Mouse (Mus musculus) heart, embryonic 14.5 days (tissue): ENCODE data around the gene Hivep3. TPM values are rescaled to one million over a fixed set of nuclear protein-coding genes. Genes with fewer than 3 reads are reported as not detected.

Experiments used
- ATAC-seq: fragments of 200-750 bp; cut with Nextera tagmentation; 2 replicates; pipeline ENCODE4 v1.8.0; 2017; ENCODE audit warnings: low read depth, moderate TSS enrichment; ENCODE audit not compliant: insufficient number of reproducible peaks, insufficient read depth, low FRiP score
- H3K27ac ChIP-seq, 2 experiments: fragments of 200-500 bp in 1 of 2; fragments of 300-500 bp in 1 of 2; sonication (generic) in 1 of 2; replicated peaks in 1 of 2; 2 replicates each; pipeline ENCODE4 v1.5.1; 2012 to 2014; ENCODE audit warnings: low read depth in 2 of 2, low read length in 2 of 2, control low read depth in 1 of 2, mild to moderate bottlenecking in 1 of 2, mixed read lengths in 1 of 2; ENCODE audit not compliant: control insufficient read depth in 1 of 2, insufficient read depth in 1 of 2
- H3K27me3 ChIP-seq: fragments of 300-500 bp; sonication (generic); 2 replicates; pipeline ENCODE4 v1.6.1; 2014; ENCODE audit warnings: mild to moderate bottlenecking, low read length, control low read depth; ENCODE audit not compliant: control insufficient read depth, insufficient read depth
- H3K36me3 ChIP-seq: fragments of 300-500 bp; sonication (generic); 2 replicates; pipeline ENCODE4 v1.6.1; 2014; ENCODE audit warnings: mild to moderate bottlenecking, control low read depth, low read length, mixed read lengths; ENCODE audit not compliant: control insufficient read depth, insufficient read depth
- H3K4me1 ChIP-seq, 2 experiments: fragments of 200-500 bp in 1 of 2; fragments of 300-500 bp in 1 of 2; sonication (generic) in 1 of 2; 2 replicates each; pipeline ENCODE4 v1.6.1; 2012 to 2014; ENCODE audit warnings: low read length in 2 of 2, control low read depth in 1 of 2, mixed read lengths in 1 of 2; ENCODE audit not compliant: control insufficient read depth in 2 of 2, insufficient read depth in 2 of 2
- H3K4me2 ChIP-seq: fragments of 300-500 bp; sonication (generic); 2 replicates; pipeline ENCODE4 v1.6.1; 2014; ENCODE audit warnings: mild to moderate bottlenecking, low read length
- H3K4me3 ChIP-seq, 2 experiments: fragments of 200-500 bp in 1 of 2; fragments of 300-500 bp in 1 of 2; sonication (generic) in 1 of 2; 2 replicates each; pipeline ENCODE4 v1.5.1; 2012 to 2014; ENCODE audit warnings: low read length in 2 of 2, mild to moderate bottlenecking in 2 of 2, control low read depth in 1 of 2, low read depth in 1 of 2, moderate library complexity in 1 of 2; ENCODE audit not compliant: control insufficient read depth in 1 of 2, insufficient read depth in 1 of 2
- H3K9ac ChIP-seq: fragments of 300-500 bp; sonication (generic); 2 replicates; pipeline ENCODE4 v1.6.1; 2014; ENCODE audit warnings: mild to moderate bottlenecking, low read length
- H3K9me3 ChIP-seq: fragments of 300-500 bp; sonication (generic); 2 replicates; pipeline ENCODE4 v1.6.1; 2016; ENCODE audit warnings: low read length, control low read depth; ENCODE audit not compliant: control insufficient read depth
- WGBS: fragments of 180-500 bp; shearing (Covaris S2); extraction: QIAGEN DNeasy Blood & Tissue Kit; methylation state at CpG from one replicate; pipeline ENCODE4 v1.1.7; 2014; 5-methylcytosine and 5-hydroxymethylcytosine counted together
- polyA plus RNA-seq: library from polyadenylated mRNA; unstranded; fragments of >200 nt; fragmentation: Nextera tagmentation; extraction: Ambion mirVana; gene quantifications from 2 replicates; pipeline ENCODE4 v1.2.1, GENCODE M21; 2014

The Hivep3 gene
- polyA plus RNA-seq, 1 experiment from 2014 or later = 6.8 TPM

DNA sequence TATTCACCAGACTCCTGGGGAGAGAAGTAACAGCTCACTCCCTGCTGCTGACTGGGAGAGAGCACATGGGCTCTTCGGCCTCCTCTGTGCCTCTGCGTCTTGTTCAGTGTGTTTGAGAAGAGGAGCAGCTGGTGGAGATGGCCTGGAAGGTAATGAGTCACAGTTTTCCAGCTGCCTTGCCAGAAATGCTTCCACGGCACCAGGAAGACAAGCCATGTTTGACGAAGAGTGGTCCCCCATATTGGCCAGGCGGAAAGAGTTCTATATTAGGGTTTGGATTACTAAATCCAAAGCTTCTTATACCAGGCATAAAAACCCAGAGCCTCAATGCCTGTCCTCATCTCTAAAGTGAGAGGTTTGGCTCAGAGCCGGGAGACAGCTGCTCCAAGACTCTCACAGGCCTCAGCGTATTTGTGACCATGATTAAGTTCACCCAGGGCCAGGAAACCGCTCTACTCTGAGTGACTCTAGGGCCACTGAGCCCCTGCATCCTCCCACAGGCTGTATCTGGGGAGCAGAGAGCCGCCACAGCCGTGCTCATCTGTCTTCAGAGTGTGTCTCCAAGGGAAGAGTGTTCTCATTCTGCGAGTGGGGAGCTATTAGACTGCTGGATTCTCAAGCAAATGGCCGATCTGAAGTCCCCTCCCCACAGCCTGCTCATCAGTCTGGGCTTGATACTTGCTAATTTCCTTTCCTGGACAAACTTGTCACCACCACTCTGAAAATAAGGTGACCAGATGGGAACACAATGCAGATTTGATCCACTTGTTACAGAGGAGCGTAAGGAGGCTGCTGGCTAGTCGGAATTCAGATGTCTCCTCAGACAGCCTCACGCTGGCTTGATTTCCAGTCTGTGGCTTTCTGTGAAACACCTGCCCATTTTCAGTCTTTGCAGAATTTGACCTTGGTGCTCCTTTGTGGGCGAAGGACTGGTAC, 168.2 kb downstream of the Hivep3 start:
- Histone ChIP-seq H3K4me2 (no peak overlapping the region), H3K4me3 (no peak overlapping the region), H3K4me1 (no peaks in the 10 kb centered on the region), H3K36me3 (no peaks in the 10 kb centered on the region), H3K27me3 (no peaks in the 10 kb centered on the region), H3K9me3 (no peaks in the 10 kb centered on the region), H3K9ac (no peak overlapping the region), H3K27ac (no peak overlapping the region)
- no peak for ATAC-seq
- WGBS = 71% methylated on average over 16 of the region's 16 CpGs

- ATAC-seq = no peak
- H3K27ac ChIP-seq = no peak overlapping the region
- H3K9ac ChIP-seq = no peak overlapping the region
- H3K4me2 ChIP-seq = no peak overlapping the region
- no peaks in the 10 kb centered on the region for H3K27me3 ChIP-seq
- H3K4me3 ChIP-seq = no peak overlapping the region
- H3K9me3 ChIP-seq = no peaks in the 10 kb centered on the region
- H3K4me1 ChIP-seq = no peaks in the 10 kb centered on the region
- H3K36me3 ChIP-seq = no peaks in the 10 kb centered on the region
These were observed 169.7 kb downstream of the Hivep3 start for GRCm38 (mm10) chr4:119903328-119903727.

DNA sequence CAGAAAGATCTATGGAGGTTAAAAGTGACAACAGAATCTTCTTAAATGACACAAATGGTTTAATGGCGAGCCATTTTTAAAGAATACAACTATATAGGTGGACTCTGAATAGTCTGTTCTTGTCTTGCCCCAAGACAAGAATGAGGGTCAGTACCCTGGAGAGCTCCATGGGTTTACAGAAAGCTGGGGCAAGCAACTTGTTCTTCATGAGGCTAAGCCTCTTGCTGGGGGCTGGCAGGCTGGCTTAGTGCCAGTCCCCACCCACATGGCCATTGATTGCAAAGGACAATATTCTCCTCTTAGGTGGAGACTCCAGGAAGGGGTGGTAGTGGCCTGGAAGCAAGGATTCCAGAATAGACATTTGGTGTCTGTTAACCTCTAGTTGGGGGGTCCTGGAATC, 170.2 kb downstream of the Hivep3 start:
- H3K27ac ChIP-seq = no peak overlapping the region
- no peaks in the 10 kb centered on the region for H3K4me1 ChIP-seq
- no peaks in the 10 kb centered on the region for H3K36me3 ChIP-seq
- H3K9ac ChIP-seq = no peak overlapping the region
- H3K4me2 ChIP-seq = no peak overlapping the region
- ATAC-seq = no peak
- no peaks in the 10 kb centered on the region for H3K9me3 ChIP-seq
- no peak overlapping the region for H3K4me3 ChIP-seq
- WGBS = 30% methylated on average over 1 of the region's 1 CpGs
- H3K27me3 ChIP-seq = no peaks in the 10 kb centered on the region

- 80% methylated on average over 4 of the region's 4 CpGs for WGBS
- no peaks in the 10 kb centered on the region for H3K9me3 ChIP-seq
- ATAC-seq = no peak
These were observed 170.7 kb downstream of the Hivep3 start for GRCm38 (mm10) chr4:119904296-119904695.

DNA sequence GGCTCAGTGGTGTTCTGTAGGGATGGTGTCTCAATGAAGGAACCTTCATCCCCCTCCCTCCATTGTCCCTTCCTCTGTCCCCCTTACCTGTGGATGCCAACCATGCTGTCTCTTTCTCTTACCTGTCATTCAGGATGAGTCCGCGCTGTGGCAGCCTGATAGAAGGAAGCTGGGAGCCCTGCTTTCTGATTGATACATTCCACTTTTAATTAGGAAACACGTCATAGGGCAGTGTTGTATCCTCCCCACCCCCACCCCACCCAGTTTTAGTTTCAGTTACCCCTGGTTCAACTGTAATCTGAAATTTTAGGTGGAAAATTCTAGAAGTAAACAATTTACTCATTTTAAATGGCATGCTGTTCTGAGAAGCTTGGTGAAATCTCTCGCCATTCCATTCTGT, 173.5 kb downstream of the Hivep3 start:
- H3K4me3 ChIP-seq = no peak overlapping the region
- no peaks in the 10 kb centered on the region for H3K36me3 ChIP-seq
- 76% methylated on average over 4 of the region's 4 CpGs for WGBS
- no peak for ATAC-seq
- H3K9me3 ChIP-seq = no peaks in the 10 kb centered on the region
- no peak overlapping the region for H3K4me2 ChIP-seq
- peaks cover 0 to 3% of the 10 kb centered on the region in 2 experiments; a peak in 1 of 4 replicates for H3K4me1 ChIP-seq
- no peaks in the 10 kb centered on the region for H3K27me3 ChIP-seq
- H3K27ac ChIP-seq = no peak overlapping the region
- H3K9ac ChIP-seq = no peak overlapping the region

More at GRCm38 (mm10) chr4:119904296-119904695, 170.7 kb downstream of the Hivep3 start:
- no peak overlapping the region for H3K4me2 ChIP-seq
- H3K27ac ChIP-seq = no peak overlapping the region
- no peak overlapping the region for H3K9ac ChIP-seq
- H3K4me1 ChIP-seq = no peaks in the 10 kb centered on the region
- H3K27me3 ChIP-seq = no peaks in the 10 kb centered on the region
- H3K36me3 ChIP-seq = no peaks in the 10 kb centered on the region
- H3K4me3 ChIP-seq = no peak overlapping the region

DNA sequence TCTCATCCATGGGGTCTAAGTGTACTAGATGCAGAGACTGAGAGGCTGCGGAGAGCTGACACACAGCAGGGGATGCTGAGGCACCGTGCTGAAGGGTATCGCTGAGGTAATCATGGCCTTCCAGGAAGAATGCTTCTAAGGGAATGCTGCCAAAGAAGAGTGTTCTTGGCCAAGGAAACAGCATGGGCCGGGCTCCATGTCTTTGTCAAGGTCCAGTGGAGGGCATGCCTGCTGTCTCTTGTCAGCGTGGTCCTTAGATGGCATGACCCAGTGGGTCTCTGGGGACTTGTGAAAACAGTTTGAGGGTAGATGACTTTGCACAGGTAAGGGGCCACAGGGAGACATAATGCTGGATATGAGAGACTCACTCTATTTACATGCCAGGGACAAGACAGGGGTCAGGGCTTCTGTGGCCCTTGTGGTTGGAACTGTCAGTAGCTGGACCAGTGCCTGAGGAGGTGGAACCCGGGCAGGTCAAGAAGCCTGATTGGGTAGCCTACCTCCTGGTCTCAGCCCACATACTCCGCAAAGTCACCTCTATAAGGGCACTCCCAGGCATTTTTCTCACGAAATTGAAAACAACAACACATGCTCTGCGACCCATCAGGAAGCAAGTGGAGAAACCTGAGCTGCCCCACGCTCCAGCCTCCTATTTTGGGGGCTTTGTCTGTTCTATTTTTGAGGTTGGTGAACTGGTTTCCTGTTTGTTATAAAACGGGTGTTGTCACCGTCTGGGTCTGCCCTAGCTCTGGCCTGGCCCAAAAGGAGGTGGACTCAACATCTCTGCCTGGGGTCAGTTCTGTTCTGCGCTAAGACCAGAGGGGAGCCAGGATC, 177.7 kb downstream of the Hivep3 start:
- ATAC-seq = no peak

GRCm38 (mm10) chr4:119912216-119912615, 178.6 kb downstream of the Hivep3 start:
- Histone ChIP-seq H3K4me3 (no peak overlapping the region), H3K9ac (no peak overlapping the region), H3K36me3 (no peaks in the 10 kb centered on the region), H3K27me3 (no peaks in the 10 kb centered on the region), H3K27ac (no peak overlapping the region), H3K4me1 (peaks cover 0 to 3% of the 10 kb centered on the region in 2 experiments; a peak in 1 of 4 replicates), H3K4me2 (no peak overlapping the region), H3K9me3 (no peaks in the 10 kb centered on the region)
- no peak for ATAC-seq
- WGBS = 67% methylated on average over 2 of the region's 2 CpGs

More for the DNA sequence above, 177.7 kb downstream of the Hivep3 start:
- H3K27ac ChIP-seq = no peak overlapping the region
- no peak overlapping the region for H3K4me2 ChIP-seq
- H3K4me3 ChIP-seq = no peak overlapping the region
- no peak overlapping the region for H3K9ac ChIP-seq
- H3K4me1 ChIP-seq = peaks cover 0 to 3% of the 10 kb centered on the region in 2 experiments; a peak in 1 of 4 replicates
- no peaks in the 10 kb centered on the region for H3K36me3 ChIP-seq
- H3K27me3 ChIP-seq = no peaks in the 10 kb centered on the region
- H3K9me3 ChIP-seq = no peaks in the 10 kb centered on the region
- WGBS = 61% methylated on average over 13 of the region's 13 CpGs
